Mouse (Mus musculus) limb, embryonic 12.5 days (tissue): Measurements from ENCODE around the gene Tymp. TPM values are rescaled to one million over a fixed set of nuclear protein-coding genes. Genes with fewer than 3 reads are reported as not detected.

ENCODE experiments used
- ATAC-seq: fragments of 200-750 bp; cut with Nextera tagmentation; 2 replicates; pipeline ENCODE4 v1.8.0; 2017; ENCODE audit warnings: low read depth, moderate TSS enrichment; ENCODE audit not compliant: insufficient number of reproducible peaks, insufficient read depth, low FRiP score, low TSS enrichment
- H3K27ac ChIP-seq: fragments of 300-500 bp; sonication (generic); 2 replicates; pipeline ENCODE4 v1.5.1; 2016; ENCODE audit warnings: mild to moderate bottlenecking, moderate library complexity
- H3K27me3 ChIP-seq: fragments of 300-500 bp; sonication (generic); 2 replicates; pipeline ENCODE4 v1.6.1; 2016; ENCODE audit warnings: mild to moderate bottlenecking, moderate library complexity
- H3K36me3 ChIP-seq: fragments of 300-500 bp; sonication (generic); 2 replicates; pipeline ENCODE4 v1.6.1; 2016; ENCODE audit warnings: mild to moderate bottlenecking, moderate library complexity
- H3K4me1 ChIP-seq: fragments of 300-500 bp; sonication (generic); replicated peaks from 2 replicates; pipeline ENCODE4 v1.6.1; 2016
- H3K4me2 ChIP-seq: fragments of 300-500 bp; sonication (generic); 2 replicates; pipeline ENCODE4 v1.6.1; 2016; ENCODE audit warnings: mild to moderate bottlenecking, moderate library complexity
- H3K4me3 ChIP-seq: fragments of 300-500 bp; sonication (generic); replicated peaks from 2 replicates; pipeline ENCODE4 v1.5.1; 2016; ENCODE audit warnings: mild to moderate bottlenecking
- H3K9ac ChIP-seq: fragments of 300-500 bp; sonication (generic); replicated peaks from 2 replicates; pipeline ENCODE4 v1.6.1; 2016; ENCODE audit warnings: mild to moderate bottlenecking, moderate library complexity
- H3K9me3 ChIP-seq: fragments of 300-500 bp; sonication (generic); 2 replicates; pipeline ENCODE4 v1.6.1; 2016; ENCODE audit warnings: mild to moderate bottlenecking, moderate library complexity
- WGBS: fragments of 180-500 bp; shearing (Covaris S2); methylation state at CpG from one replicate; pipeline ENCODE4 v1.1.7; 2016; 5-methylcytosine and 5-hydroxymethylcytosine counted together
- polyA plus RNA-seq: library from polyadenylated mRNA; unstranded; fragments of >200 nt; fragmentation: Nextera tagmentation; extraction: Ambion mirVana; gene quantifications from 2 replicates; pipeline ENCODE4 v1.2.1, GENCODE M21; 2016

Tymp gene
- 1.5 TPM in 2 replicates for polyA plus RNA-seq

DNA sequence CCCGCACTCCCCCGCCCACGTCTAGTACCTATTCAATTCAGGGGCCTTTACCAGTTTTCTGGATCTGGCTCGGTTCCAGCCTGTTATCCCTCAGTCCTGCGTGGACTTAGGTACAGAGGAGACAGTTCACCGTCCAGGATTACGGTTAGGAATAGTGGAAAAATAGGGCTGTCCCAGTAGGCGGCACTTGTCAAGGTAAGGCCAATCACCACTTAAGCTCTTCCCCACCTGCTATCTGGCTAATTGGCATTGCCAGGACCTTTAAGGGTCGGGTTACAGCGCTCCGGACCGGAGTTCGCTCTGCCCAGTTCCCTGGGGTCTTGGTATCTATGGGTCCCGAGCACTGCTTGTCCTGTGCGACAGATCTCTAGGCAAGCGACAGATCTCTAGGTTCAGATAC, at the start of gene Tymp:
Gene Tymp (minus strand): TSS at position 83 of the 400 bp plus-strand sequence.
- peak within 1 kb of the TSS; percentile 26; the same call in 1 of the 2 replicates for H3K4me2 ChIP-seq
- 13% methylated on average over 16 of the region's 16 CpGs for WGBS
- H3K4me1 ChIP-seq, result peaks cover 31% of the 10 kb centered on the region
- H3K4me3 ChIP-seq, result no peak within 1 kb of the TSS
- peaks cover 49% of the 10 kb centered on the region for H3K27me3 ChIP-seq
- no peak within 1 kb of the TSS for H3K27ac ChIP-seq
- H3K36me3 ChIP-seq, result peaks cover 11% of the 10 kb centered on the region
- H3K9me3 ChIP-seq, result no peaks in the 10 kb centered on the region
- no peak for ATAC-seq
- H3K9ac ChIP-seq, result no peak within 1 kb of the TSS

DNA sequence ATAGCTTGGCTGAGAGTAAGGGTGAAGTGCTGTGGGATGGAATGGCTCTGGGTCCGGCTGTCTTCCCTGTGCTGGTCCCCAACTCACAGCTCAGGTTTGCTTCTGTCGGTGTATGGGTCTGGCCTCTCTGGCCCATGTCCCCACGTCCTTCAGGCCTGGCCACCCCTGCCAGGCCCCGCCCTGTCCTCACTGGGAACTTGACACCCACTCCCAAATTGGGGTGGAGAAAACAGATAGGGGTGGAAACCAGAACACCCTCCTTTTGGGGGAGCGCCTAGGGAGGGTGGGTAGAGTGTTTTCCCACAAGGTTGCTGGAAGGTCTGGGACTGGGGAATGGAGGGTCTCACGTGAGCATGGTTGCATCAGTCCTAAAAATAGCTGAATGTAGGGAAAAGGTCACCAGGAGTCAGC, 48.9 kb upstream of the Tymp start, which contains the start of gene Cpt1b:
Gene Cpt1b (minus strand): TSS at position 153 of the 411 bp plus-strand sequence.
- no peak within 1 kb of the TSS for H3K27ac ChIP-seq
- no peak within 1 kb of the TSS for H3K4me3 ChIP-seq
- H3K36me3 ChIP-seq, result peaks cover 25% of the 10 kb centered on the region
- H3K4me1 ChIP-seq, result peaks cover 24% of the 10 kb centered on the region
- peak within 1 kb of the TSS; percentile 34; the same call in 1 of the 2 replicates for H3K9ac ChIP-seq
- H3K4me2 ChIP-seq, result peak within 1 kb of the TSS; percentile 45
- WGBS, result 20% methylated on average over 6 of the region's 6 CpGs
- H3K9me3 ChIP-seq, result no peaks in the 10 kb centered on the region
- H3K27me3 ChIP-seq, result no peaks in the 10 kb centered on the region
- ATAC-seq, result no peak

DNA sequence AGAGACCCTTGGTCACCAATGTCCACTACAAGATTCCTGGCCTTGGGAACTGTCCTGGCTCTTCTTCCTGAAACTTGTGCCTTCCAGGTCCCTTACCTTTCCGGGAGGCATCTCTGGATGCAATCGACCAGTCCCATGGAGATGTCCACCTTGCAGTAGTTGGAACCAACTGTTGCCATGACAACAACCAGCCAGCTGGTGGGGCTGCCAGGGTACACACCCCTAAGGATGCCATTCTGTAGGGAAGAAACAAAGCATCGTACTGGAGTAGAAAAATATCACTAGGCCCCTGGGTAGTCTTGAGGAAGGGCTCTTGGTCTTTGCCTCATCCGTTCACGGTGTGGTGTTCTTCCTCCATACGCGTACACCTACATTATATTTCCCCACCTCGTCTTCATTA, 47.8 kb upstream of the Tymp start:
- Histone ChIP-seq H3K4me1 (peaks cover 20% of the 10 kb centered on the region), H3K36me3 (peaks cover 33% of the 10 kb centered on the region), H3K9me3 (no peaks in the 10 kb centered on the region), H3K4me3 (no peak overlapping the region), H3K27ac (no peak overlapping the region), H3K4me2 (no peak overlapping the region), H3K27me3 (no peaks in the 10 kb centered on the region), H3K9ac (no peak overlapping the region)
- WGBS, result 86% methylated on average over 8 of the region's 8 CpGs
- no peak for ATAC-seq

DNA sequence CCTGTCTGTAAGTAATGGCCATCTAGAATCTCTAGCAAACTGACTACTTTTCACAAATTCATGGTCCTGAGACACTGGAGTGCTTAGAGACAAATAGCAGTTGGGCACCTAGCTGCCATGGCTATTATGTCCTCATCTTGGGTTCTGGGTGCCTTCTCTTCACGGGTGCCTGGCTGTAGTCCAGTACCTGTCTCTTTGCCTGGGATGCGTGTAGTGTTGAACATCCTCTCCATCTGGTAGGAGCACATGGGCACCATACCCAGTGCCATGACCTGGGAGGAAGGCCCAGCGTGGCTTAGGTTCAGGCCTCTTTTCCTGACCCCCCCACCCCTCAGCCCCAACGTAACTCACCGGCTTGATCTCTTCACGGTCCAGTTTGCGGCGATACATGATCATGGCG, 45.1 kb upstream of the Tymp start:
- Histone ChIP-seq H3K4me2 (no peak overlapping the region), H3K27me3 (no peaks in the 10 kb centered on the region), H3K4me1 (peaks cover 13% of the 10 kb centered on the region), H3K27ac (no peak overlapping the region), H3K36me3 (peaks cover 28% of the 10 kb centered on the region), H3K4me3 (no peak overlapping the region), H3K9me3 (no peaks in the 10 kb centered on the region), H3K9ac (no peak overlapping the region)
- no peak for ATAC-seq
- 90% methylated on average over 9 of the region's 9 CpGs for WGBS

DNA sequence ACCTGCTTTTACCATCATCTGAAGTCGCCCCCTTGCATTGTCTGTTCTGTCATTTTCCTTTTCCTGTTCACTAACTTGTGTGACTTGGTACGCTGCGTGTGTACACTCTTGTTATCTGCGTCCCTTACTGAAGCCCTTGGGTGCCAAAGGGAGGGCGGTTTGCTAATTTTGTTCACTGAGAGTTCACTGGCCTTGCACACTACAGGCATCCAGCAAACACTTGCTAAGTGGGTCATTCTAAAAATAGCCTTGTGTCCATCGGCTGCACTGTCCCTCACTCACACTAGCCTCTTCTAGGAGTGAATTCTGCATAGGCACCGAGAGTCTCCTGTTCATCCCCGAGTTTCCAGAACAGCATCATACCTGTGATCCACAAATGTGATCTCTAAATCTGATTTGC, 38.4 kb upstream of the Tymp start:
- H3K4me3 ChIP-seq, result no peak overlapping the region
- H3K27ac ChIP-seq, result no peak overlapping the region
- no peaks in the 10 kb centered on the region for H3K9me3 ChIP-seq
- H3K36me3 ChIP-seq, result peaks cover 11% of the 10 kb centered on the region
- no peak overlapping the region for H3K9ac ChIP-seq
- no peaks in the 10 kb centered on the region for H3K4me1 ChIP-seq
- ATAC-seq, result no peak
- no peak overlapping the region for H3K4me2 ChIP-seq
- WGBS, result 83% methylated on average over 8 of the region's 8 CpGs
- H3K27me3 ChIP-seq, result no peaks in the 10 kb centered on the region

DNA sequence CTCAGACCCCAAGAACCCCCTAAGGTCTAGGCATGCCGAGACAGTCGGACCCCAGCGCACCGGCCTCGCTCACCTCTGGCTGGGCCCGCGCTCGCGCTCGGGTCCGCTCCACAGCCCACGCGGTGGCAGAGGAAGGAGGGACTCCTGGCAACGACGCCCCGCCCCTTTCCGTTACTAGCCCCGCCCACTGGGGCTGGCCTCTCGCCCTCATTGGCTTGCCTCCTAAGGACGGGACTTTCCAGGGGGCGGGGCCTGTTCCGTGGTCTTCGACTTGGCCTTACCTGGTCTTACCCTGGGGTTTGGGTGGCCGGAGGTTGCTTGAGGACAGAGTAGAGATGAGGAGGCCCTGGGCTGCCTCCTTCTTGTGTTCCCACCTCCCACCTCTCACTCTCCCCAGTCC, 33.3 kb upstream of the Tymp start, which contains the start of gene Syce3:
Gene Syce3 (minus strand): TSS at position 386 of the 400 bp plus-strand sequence.
- H3K36me3 ChIP-seq, result no peaks in the 10 kb centered on the region
- no peak within 1 kb of the TSS for H3K4me3 ChIP-seq
- no peak within 1 kb of the TSS for H3K27ac ChIP-seq
- peak; percentile 42; the same call in 1 of the 2 replicates for ATAC-seq
- 81% methylated on average over 24 of the region's 24 CpGs for WGBS
- H3K4me2 ChIP-seq, result no peak within 1 kb of the TSS
- no peak within 1 kb of the TSS for H3K9ac ChIP-seq
- peaks cover 16% of the 10 kb centered on the region for H3K9me3 ChIP-seq
- no peaks in the 10 kb centered on the region for H3K4me1 ChIP-seq
- no peaks in the 10 kb centered on the region for H3K27me3 ChIP-seq

DNA sequence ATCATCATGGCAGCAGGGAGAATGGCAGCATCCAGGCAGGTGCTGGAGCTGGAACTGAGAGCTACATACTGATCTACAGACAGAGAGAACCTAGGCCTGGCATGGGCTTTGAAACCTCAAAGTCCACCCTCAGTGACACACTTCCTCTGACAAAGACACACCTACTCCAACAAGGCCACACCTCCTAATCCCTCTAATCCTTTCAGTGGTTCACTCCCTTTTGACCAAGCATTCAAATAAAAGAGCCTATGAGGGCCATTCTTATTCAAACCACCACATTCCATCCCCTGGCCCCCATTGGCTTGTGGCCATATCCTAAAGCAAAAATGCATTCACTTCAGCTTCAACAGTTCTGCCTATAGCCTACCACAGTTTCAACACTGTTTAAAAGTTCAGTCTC, 29.9 kb upstream of the Tymp start:
- H3K4me1 ChIP-seq, result no peaks in the 10 kb centered on the region
- H3K27ac ChIP-seq, result no peak overlapping the region

DNA sequence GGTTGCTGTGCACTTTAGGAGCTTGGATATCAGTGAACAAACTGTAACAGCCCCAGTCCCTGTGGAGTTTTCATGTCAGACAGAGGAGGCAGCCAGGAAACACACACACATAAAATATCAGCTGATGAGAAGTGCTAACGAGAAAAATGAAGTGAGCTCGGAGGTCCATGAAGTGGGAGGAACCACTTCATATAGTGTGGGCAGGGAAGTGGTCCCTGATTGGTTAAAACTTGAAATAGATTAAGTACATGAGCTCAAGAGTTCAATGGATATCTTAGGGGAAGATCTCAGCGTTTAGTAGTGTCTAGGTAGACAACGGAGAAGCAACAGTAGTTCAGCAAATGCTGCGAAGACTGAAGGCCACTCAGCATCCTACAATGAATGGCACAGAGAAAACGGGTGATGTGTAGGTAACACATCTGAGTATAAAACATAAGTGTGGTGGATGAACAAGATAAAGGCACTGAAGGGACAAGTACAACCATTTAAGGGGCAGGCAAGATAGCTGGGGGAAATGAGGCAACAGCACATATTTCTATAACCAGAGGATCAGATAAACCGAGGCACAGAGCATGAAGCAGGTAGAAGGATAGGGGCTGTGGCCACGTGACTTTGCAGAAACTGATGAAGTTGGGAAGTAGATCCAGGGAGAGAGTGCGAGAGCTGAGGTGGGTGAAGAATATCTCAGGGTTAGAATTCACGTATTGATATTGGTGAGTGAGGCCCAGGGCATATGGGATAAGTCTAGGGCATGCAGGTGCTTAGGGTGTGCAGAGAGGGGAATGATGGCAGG, 28.2 kb upstream of the Tymp start:
- ATAC-seq, result no peak

More for the DNA sequence above, 29.9 kb upstream of the Tymp start:
- Histone ChIP-seq H3K9me3 (peaks cover 16% of the 10 kb centered on the region), H3K36me3 (no peaks in the 10 kb centered on the region), H3K4me3 (no peak overlapping the region), H3K27me3 (no peaks in the 10 kb centered on the region), H3K4me2 (no peak overlapping the region), H3K9ac (no peak overlapping the region)
- no peak for ATAC-seq

DNA sequence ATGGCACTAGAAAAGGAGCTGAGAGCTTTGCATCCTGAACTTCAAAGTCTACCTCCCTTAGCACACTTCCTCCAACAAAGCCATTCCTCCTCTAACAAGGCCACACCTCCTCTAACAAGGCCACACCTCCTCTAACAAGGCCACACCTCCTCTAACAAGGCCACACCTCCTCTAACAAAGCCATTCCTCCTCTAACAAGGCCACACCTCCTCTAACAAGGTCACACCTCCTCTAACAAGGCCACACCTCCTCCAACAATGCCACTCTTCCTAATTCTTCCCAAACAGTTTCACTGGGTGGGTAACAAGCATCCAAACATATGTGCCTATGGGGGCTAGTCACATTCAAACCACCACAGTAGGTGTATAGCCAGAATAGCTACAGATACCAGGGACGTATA, 25.6 kb upstream of the Tymp start:
- Histone ChIP-seq H3K4me2 (no peak overlapping the region), H3K9ac (no peak overlapping the region), H3K27me3 (no peaks in the 10 kb centered on the region), H3K9me3 (peaks cover 4% of the 10 kb centered on the region; the same call in 1 of the 2 replicates), H3K36me3 (no peaks in the 10 kb centered on the region), H3K4me1 (no peaks in the 10 kb centered on the region), H3K27ac (no peak overlapping the region), H3K4me3 (no peak overlapping the region)
- 85% methylated on average over 1 of the region's 1 CpGs for WGBS
- no peak for ATAC-seq

More for the DNA sequence above, 28.2 kb upstream of the Tymp start:
- WGBS, result 79% methylated on average over 10 of the region's 10 CpGs
- Histone ChIP-seq H3K4me3 (no peak overlapping the region), H3K9ac (no peak overlapping the region), H3K36me3 (no peaks in the 10 kb centered on the region), H3K4me2 (no peak overlapping the region), H3K9me3 (peaks cover 16% of the 10 kb centered on the region), H3K27me3 (no peaks in the 10 kb centered on the region), H3K27ac (no peak overlapping the region), H3K4me1 (no peaks in the 10 kb centered on the region)

DNA sequence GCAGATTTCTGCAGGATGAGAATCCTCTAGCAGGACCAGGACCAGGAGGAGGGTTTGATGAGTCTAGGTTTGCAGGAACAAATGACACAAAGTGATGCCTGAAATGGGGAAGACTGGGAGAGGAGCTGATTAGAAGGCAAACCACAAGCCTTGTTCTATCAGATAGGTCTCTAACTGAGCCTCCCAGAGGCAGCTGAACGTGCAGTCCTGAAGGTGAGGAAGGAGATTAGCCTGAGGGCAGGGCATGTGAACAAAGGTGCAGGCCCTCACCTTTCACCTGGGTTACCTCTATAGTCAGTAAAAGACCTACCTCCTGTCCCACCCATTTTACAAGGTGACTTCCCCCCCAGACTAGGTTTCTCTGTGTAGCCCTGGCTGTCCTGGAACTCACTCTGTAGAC, 22.9 kb upstream of the Tymp start:
- Histone ChIP-seq H3K9me3 (no peaks in the 10 kb centered on the region), H3K4me1 (no peaks in the 10 kb centered on the region), H3K9ac (no peak overlapping the region), H3K4me2 (no peak overlapping the region), H3K27ac (no peak overlapping the region), H3K4me3 (no peak overlapping the region), H3K36me3 (no peaks in the 10 kb centered on the region), H3K27me3 (no peaks in the 10 kb centered on the region)
- 73% methylated on average over 1 of the region's 1 CpGs for WGBS
- no peak for ATAC-seq

DNA sequence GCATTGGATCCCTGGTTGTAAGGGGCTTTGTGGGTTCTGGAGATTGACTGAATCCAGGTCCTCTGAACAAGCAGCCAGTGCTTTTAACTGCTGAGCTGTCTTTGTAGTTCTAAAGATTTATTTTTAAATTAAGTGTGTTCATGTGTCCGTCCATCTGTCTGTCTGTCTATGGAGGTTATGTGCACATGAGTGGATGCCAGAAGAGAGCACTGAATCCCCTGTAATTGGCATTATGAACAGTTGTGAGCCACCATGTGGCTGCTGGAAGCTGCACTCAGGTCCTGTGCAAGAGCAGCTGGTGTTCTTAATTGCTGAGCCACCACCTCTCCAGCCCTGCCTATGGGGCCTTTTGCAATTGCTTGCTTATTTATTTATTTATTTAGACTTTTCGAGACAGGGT, 21.3 kb upstream of the Tymp start:
- WGBS, result 91% methylated on average over 2 of the region's 2 CpGs
- Histone ChIP-seq H3K9me3 (no peaks in the 10 kb centered on the region), H3K27me3 (no peaks in the 10 kb centered on the region), H3K27ac (no peak overlapping the region), H3K4me3 (no peak overlapping the region), H3K36me3 (no peaks in the 10 kb centered on the region), H3K4me1 (no peaks in the 10 kb centered on the region), H3K9ac (no peak overlapping the region), H3K4me2 (no peak overlapping the region)
- no peak for ATAC-seq

DNA sequence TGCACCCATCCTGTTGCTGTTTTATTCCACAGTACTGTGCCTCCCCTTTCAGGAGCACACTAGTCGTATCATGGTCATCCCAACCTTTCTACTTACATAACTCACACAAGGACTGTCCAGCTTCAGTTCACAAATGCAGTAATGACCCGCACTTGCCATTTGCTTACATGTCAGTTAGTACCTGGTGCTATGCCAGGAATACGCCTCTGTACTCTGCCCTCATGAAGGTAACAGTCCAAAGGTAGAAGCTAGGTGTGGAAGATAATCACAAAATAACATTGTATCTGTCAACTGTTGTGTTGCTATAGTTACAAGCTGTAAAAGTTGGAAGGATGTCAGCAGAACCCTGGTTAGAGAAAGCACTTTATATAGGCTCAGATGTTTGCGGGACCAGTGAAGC, 20.0 kb upstream of the Tymp start:
- Histone ChIP-seq H3K36me3 (no peaks in the 10 kb centered on the region), H3K27ac (no peak overlapping the region), H3K27me3 (no peaks in the 10 kb centered on the region), H3K9ac (no peak overlapping the region), H3K4me2 (no peak overlapping the region), H3K4me1 (no peaks in the 10 kb centered on the region), H3K4me3 (no peak overlapping the region), H3K9me3 (no peaks in the 10 kb centered on the region)
- WGBS, result 89% methylated on average over 4 of the region's 4 CpGs
- no peak for ATAC-seq
